Mouse (Mus musculus) adrenal gland, postnatal 4 days (tissue): ENCODE data around the gene Dpp6. TPM values are rescaled to one million over a fixed set of nuclear protein-coding genes. Genes with fewer than 3 reads are reported as not detected.

Source experiments
- DNase-seq, 2 experiments: peaks; one replicate each; pipeline ENCODE4 v3.0.0; 2021 to 2022; ENCODE audit warnings: low spot score in 2 of 2, mixed read lengths in 2 of 2
- total RNA-seq, 2 experiments: library from RNA; stranded (reverse); gene quantifications; 2 replicates each; pipeline ENCODE4 v1.2.3; 2021

Gene Dpp6
- total RNA-seq, 2 experiments from 2014 or later = 8.1 to 9.3 TPM

- DNase-seq = peak in 1 of 2 experiments; percentile 9
These were observed 835.1 kb downstream of the Dpp6 start for GRCm38 (mm10) chr5:27651879-27652814.

- no peak for DNase-seq
These were observed 839.1 kb downstream of the Dpp6 start for GRCm38 (mm10) chr5:27656101-27656500.

- DNase-seq = no peak
These were observed 840.7 kb downstream of the Dpp6 start for GRCm38 (mm10) chr5:27657672-27658071.

GRCm38 (mm10) chr5:27658165-27658564 lies 841.2 kb downstream of the Dpp6 start:
- no peak for DNase-seq

- no peak for DNase-seq
These were observed 841.6 kb downstream of the Dpp6 start for GRCm38 (mm10) chr5:27658569-27658968.

- DNase-seq = no peak
These were observed 842.0 kb downstream of the Dpp6 start for GRCm38 (mm10) chr5:27659019-27659418.

- DNase-seq = no peak
These were observed 842.8 kb downstream of the Dpp6 start for GRCm38 (mm10) chr5:27659781-27660180.

GRCm38 (mm10) chr5:27664111-27664510 lies 847.1 kb downstream of the Dpp6 start:
- no peak for DNase-seq

- no peak for DNase-seq
These were observed 854.5 kb downstream of the Dpp6 start for GRCm38 (mm10) chr5:27671487-27671886.

- DNase-seq = peak; percentile 6 to 15
These were observed 860.3 kb downstream of the Dpp6 start for GRCm38 (mm10) chr5:27677247-27677666.

- DNase-seq = no peak
These were observed 862.1 kb downstream of the Dpp6 start for GRCm38 (mm10) chr5:27679151-27679550.

- peak in 1 of 2 experiments; percentile 8 for DNase-seq
These were observed 863.5 kb downstream of the Dpp6 start for GRCm38 (mm10) chr5:27680476-27680875.

GRCm38 (mm10) chr5:27685162-27685561 lies 868.2 kb downstream of the Dpp6 start:
- DNase-seq = no peak

- DNase-seq = no peak
These were observed 868.9 kb downstream of the Dpp6 start for GRCm38 (mm10) chr5:27685923-27686322.

- no peak for DNase-seq
These were observed 870.3 kb downstream of the Dpp6 start for GRCm38 (mm10) chr5:27687311-27687710.

GRCm38 (mm10) chr5:27702482-27702881 lies 885.5 kb downstream of the Dpp6 start:
- DNase-seq = no peak

GRCm38 (mm10) chr5:27705020-27705419 lies 888.0 kb downstream of the Dpp6 start:
- DNase-seq = no peak

GRCm38 (mm10) chr5:27706551-27706950 lies 889.5 kb downstream of the Dpp6 start:
- DNase-seq = no peak

- no peak for DNase-seq
These were observed 890.3 kb downstream of the Dpp6 start for GRCm38 (mm10) chr5:27707283-27707682.

GRCm38 (mm10) chr5:27708209-27708608 lies 891.2 kb downstream of the Dpp6 start:
- no peak for DNase-seq

GRCm38 (mm10) chr5:27711461-27712192 lies 894.6 kb downstream of the Dpp6 start:
- DNase-seq = no peak

- no peak for DNase-seq
These were observed 897.4 kb downstream of the Dpp6 start for GRCm38 (mm10) chr5:27714356-27714755.
